Mouse (Mus musculus): Measurements from ENCODE around the gene Pcdh17. TPM values are rescaled to one million over a fixed set of nuclear protein-coding genes. Genes with fewer than 3 reads are reported as not detected.

The Pcdh17 gene
- 20.6 and 21.6 TPM in 2 replicates for polyA plus RNA-seq (2014; fragmentation: Nextera tagmentation; extraction: Ambion mirVana)

GRCm38 (mm10) chr14:84443288-84443686 is at the start of gene Pcdh17:
Pcdh17 (plus strand) TSS chr14:84443563.
- Histone ChIP-seq H3K9ac (peak within 1 kb of the TSS; percentile 57), H3K27ac (ENCODE audit: low read depth) (peak within 1 kb of the TSS; percentile 83), H3K4me2 (peak within 1 kb of the TSS; percentile 89), H3K27me3 (ENCODE audit: insufficient read depth, low read length) (peaks cover 19% of the 10 kb centered on the region), H3K4me1 (ENCODE audit: insufficient read depth) (no peaks in the 10 kb centered on the region), H3K36me3 (ENCODE audit: insufficient read depth) (no peaks in the 10 kb centered on the region), H3K4me3 (ENCODE audit: low read depth, low read length) (peak within 1 kb of the TSS; percentile 57), H3K9me3 (ENCODE audit: low read depth, low read length) (no peaks in the 10 kb centered on the region)
- peak; percentile 93 for ATAC-seq (ENCODE audit: insufficient read depth)
- WGBS = under 1% methylated on average over 31 of the region's 31 CpGs
- TF ChIP-seq CTCF (IDR thresholded peaks at IDR 0.05; ENCODE audit: low read depth) = no peak
- peak; percentile 97 for DNase-seq

GRCm38 (mm10) chr14:84397137-84397536 is 46.2 kb upstream of the Pcdh17 start:
- no peak overlapping the region for H3K27ac ChIP-seq (ENCODE audit: low read depth)
- WGBS = 21% methylated on average over 1 of the region's 1 CpGs
- H3K9me3 ChIP-seq (ENCODE audit: low read depth, low read length) = no peaks in the 10 kb centered on the region
- ATAC-seq (ENCODE audit: insufficient read depth) = peak; percentile 99
- no peaks in the 10 kb centered on the region for H3K27me3 ChIP-seq (ENCODE audit: insufficient read depth, low read length)
- no peaks in the 10 kb centered on the region for H3K4me1 ChIP-seq (ENCODE audit: insufficient read depth)
- DNase-seq = peak; percentile 89
- H3K9ac ChIP-seq = no peak overlapping the region
- no peak overlapping the region for H3K4me2 ChIP-seq
- no peak overlapping the region for H3K4me3 ChIP-seq (ENCODE audit: low read depth, low read length)
- no peaks in the 10 kb centered on the region for H3K36me3 ChIP-seq (ENCODE audit: insufficient read depth)
- 0 out of 2 replicates have a peak, but pooled peaks have one; percentile 9 for TF ChIP-seq CTCF (IDR thresholded peaks at IDR 0.05; ENCODE audit: low read depth)

GRCm38 (mm10) chr14:84424736-84425135 is 18.6 kb upstream of the Pcdh17 start:
- Histone ChIP-seq H3K4me1 (ENCODE audit: insufficient read depth) (no peaks in the 10 kb centered on the region), H3K9me3 (ENCODE audit: low read depth, low read length) (no peaks in the 10 kb centered on the region), H3K4me3 (ENCODE audit: low read depth, low read length) (no peak overlapping the region), H3K9ac (no peak overlapping the region), H3K36me3 (ENCODE audit: insufficient read depth) (no peaks in the 10 kb centered on the region), H3K27ac (ENCODE audit: low read depth) (no peak overlapping the region), H3K27me3 (ENCODE audit: insufficient read depth, low read length) (no peaks in the 10 kb centered on the region), H3K4me2 (no peak overlapping the region)
- TF ChIP-seq CTCF (IDR thresholded peaks at IDR 0.05; ENCODE audit: low read depth) = no peak
- ATAC-seq (ENCODE audit: insufficient read depth) (no peak), DNase-seq (no peak)
- 62% methylated on average over 2 of the region's 2 CpGs for WGBS

- no peak overlapping the region for H3K9ac ChIP-seq
- no peaks in the 10 kb centered on the region for H3K9me3 ChIP-seq (ENCODE audit: low read depth, low read length)
- H3K36me3 ChIP-seq (ENCODE audit: insufficient read depth) = no peaks in the 10 kb centered on the region
- H3K4me1 ChIP-seq (ENCODE audit: insufficient read depth) = no peaks in the 10 kb centered on the region
- H3K27ac ChIP-seq (ENCODE audit: low read depth) = no peak overlapping the region
- peak; percentile 33 for DNase-seq
- no peak for TF ChIP-seq CTCF (IDR thresholded peaks at IDR 0.05; ENCODE audit: low read depth)
- no peak overlapping the region for H3K4me3 ChIP-seq (ENCODE audit: low read depth, low read length)
- peak; percentile 69 for ATAC-seq (ENCODE audit: insufficient read depth)
- no peak overlapping the region for H3K4me2 ChIP-seq
- no peaks in the 10 kb centered on the region for H3K27me3 ChIP-seq (ENCODE audit: insufficient read depth, low read length)
These were observed 16.7 kb upstream of the Pcdh17 start for GRCm38 (mm10) chr14:84426616-84427015.

- Histone ChIP-seq H3K36me3 (ENCODE audit: insufficient read depth) (no peaks in the 10 kb centered on the region), H3K4me1 (ENCODE audit: insufficient read depth) (no peaks in the 10 kb centered on the region), H3K27ac (ENCODE audit: low read depth) (no peak overlapping the region), H3K9ac (no peak overlapping the region), H3K27me3 (ENCODE audit: insufficient read depth, low read length) (no peaks in the 10 kb centered on the region), H3K9me3 (ENCODE audit: low read depth, low read length) (no peaks in the 10 kb centered on the region), H3K4me3 (ENCODE audit: low read depth, low read length) (no peak overlapping the region), H3K4me2 (no peak overlapping the region)
- DNase-seq (peak; percentile 87), ATAC-seq (ENCODE audit: insufficient read depth) (no peak)
- 24% methylated on average over 11 of the region's 11 CpGs for WGBS
- TF ChIP-seq CTCF (IDR thresholded peaks at IDR 0.05; ENCODE audit: low read depth) = peak; percentile 67
These were observed 5.1 kb upstream of the Pcdh17 start for GRCm38 (mm10) chr14:84438066-84438770.

GRCm38 (mm10) chr14:84440903-84441302 is 2.5 kb upstream of the Pcdh17 start:
- H3K9ac ChIP-seq = no peak overlapping the region
- H3K4me3 ChIP-seq (ENCODE audit: low read depth, low read length) = no peak overlapping the region
- no peak overlapping the region for H3K27ac ChIP-seq (ENCODE audit: low read depth)
- H3K27me3 ChIP-seq (ENCODE audit: insufficient read depth, low read length) = no peaks in the 10 kb centered on the region
- no peaks in the 10 kb centered on the region for H3K4me1 ChIP-seq (ENCODE audit: insufficient read depth)
- ATAC-seq (ENCODE audit: insufficient read depth) = no peak
- DNase-seq = peak; percentile 58
- peak; percentile 59 for TF ChIP-seq CTCF (IDR thresholded peaks at IDR 0.05; ENCODE audit: low read depth)
- no peaks in the 10 kb centered on the region for H3K9me3 ChIP-seq (ENCODE audit: low read depth, low read length)
- WGBS = 13% methylated on average over 2 of the region's 2 CpGs
- H3K4me2 ChIP-seq = no peak overlapping the region
- H3K36me3 ChIP-seq (ENCODE audit: insufficient read depth) = no peaks in the 10 kb centered on the region

- Histone ChIP-seq H3K4me1 (ENCODE audit: insufficient read depth) (no peaks in the 10 kb centered on the region), H3K9me3 (ENCODE audit: low read depth, low read length) (no peaks in the 10 kb centered on the region), H3K27ac (ENCODE audit: low read depth) (peak overlapping the region; percentile 83), H3K4me2 (peak overlapping the region; percentile 89), H3K4me3 (ENCODE audit: low read depth, low read length) (peak overlapping the region; percentile 57), H3K27me3 (ENCODE audit: insufficient read depth, low read length) (peaks cover 15% of the 10 kb centered on the region), H3K9ac (peak overlapping the region; percentile 57), H3K36me3 (ENCODE audit: insufficient read depth) (no peaks in the 10 kb centered on the region)
- ATAC-seq (ENCODE audit: insufficient read depth) = peak; percentile 68
- DNase-seq = peak; percentile 69
- 0% methylated on average over 30 of the region's 30 CpGs for WGBS
- TF ChIP-seq CTCF (IDR thresholded peaks at IDR 0.05; ENCODE audit: low read depth) = no peak
These were observed 655 bp upstream of the Pcdh17 start for GRCm38 (mm10) chr14:84442528-84443287.

Data from lung, embryonic 14.5 days (tissue).